Mouse (Mus musculus) ES-E14 (cell line): Measurements from ENCODE around the gene Serpinb11. TPM values are rescaled to one million over a fixed set of nuclear protein-coding genes. Genes with fewer than 3 reads are reported as not detected.

Experiments used
- DNase-seq: peaks from one replicate; pipeline ENCODE4 v3.0.0-alpha.2; 2013; ENCODE audit warnings: low read depth, low spot score
- H3K27ac ChIP-seq: 2 replicates; pipeline ENCODE4 v1.5.1; 2012; ENCODE audit warnings: low read depth, mild to moderate bottlenecking, low read length, moderate library complexity, mixed read lengths; ENCODE audit not compliant: poor library complexity, insufficient read depth, severe bottlenecking
- H3K36me3 ChIP-seq: 2 replicates; pipeline ENCODE4 v1.6.1; 2012; ENCODE audit warnings: mild to moderate bottlenecking, low read length, moderate library complexity, mixed read lengths; ENCODE audit not compliant: control insufficient read depth, poor library complexity, insufficient read depth, severe bottlenecking
- H3K4me1 ChIP-seq, 2 experiments: fragments of 150-350 bp in 1 of 2; sonication (generic) in 1 of 2; 2 replicates each; pipeline ENCODE4 v1.6.1; 2012; ENCODE audit warnings: low read length in 2 of 2, mild to moderate bottlenecking in 1 of 2, mixed read lengths in 1 of 2; ENCODE audit not compliant: control insufficient read depth in 2 of 2, insufficient read depth in 2 of 2, poor library complexity in 1 of 2
- H3K4me3 ChIP-seq, 2 experiments: fragments of 150-350 bp in 1 of 2; sonication (generic) in 1 of 2; 2 replicates each; pipeline ENCODE4 v1.5.1; 2012; ENCODE audit warnings: low read length in 2 of 2, low read depth in 1 of 2, mild to moderate bottlenecking in 1 of 2, mixed read lengths in 1 of 2; ENCODE audit not compliant: insufficient read depth in 1 of 2, poor library complexity in 1 of 2, severe bottlenecking in 1 of 2
- H3K9ac ChIP-seq: 2 replicates; pipeline ENCODE4 v1.6.1; 2012; ENCODE audit warnings: low read depth, mild to moderate bottlenecking, low read length, mixed read lengths; ENCODE audit not compliant: poor library complexity, insufficient read depth, severe bottlenecking
- H3K9me3 ChIP-seq: fragments of 150-350 bp; sonication (generic); 2 replicates; pipeline ENCODE4 v1.6.1; 2012; ENCODE audit warnings: low read depth, mild to moderate bottlenecking, low read length; ENCODE audit not compliant: control insufficient read depth, insufficient read depth
- CHD2 ChIP-seq: IDR thresholded peaks from 2 replicates; pipeline ENCODE4 v1.6.1; 2014; ENCODE audit warnings: mild to moderate bottlenecking, low read depth, low read length, inconsistent platforms
- HCFC1 ChIP-seq: IDR thresholded peaks from 2 replicates; pipeline ENCODE4 v1.6.1; 2012; ENCODE audit warnings: low read length, inconsistent platforms, borderline replicate concordance; ENCODE audit not compliant: insufficient read depth
- MAFK ChIP-seq: IDR thresholded peaks from 2 replicates; pipeline ENCODE4 v1.6.1; 2014; ENCODE audit warnings: mild to moderate bottlenecking, low read depth, low read length, inconsistent platforms; ENCODE audit not compliant: insufficient read depth
- ZC3H11A ChIP-seq: IDR thresholded peaks from 2 replicates; pipeline ENCODE4 v1.6.1; 2012; ENCODE audit warnings: low read depth, mild to moderate bottlenecking, inconsistent platforms, low read length, borderline replicate concordance
- ZNF384 ChIP-seq: IDR thresholded peaks from 2 replicates; pipeline ENCODE4 v1.6.1; 2012; ENCODE audit warnings: low read depth, low read length, inconsistent platforms
- in situ Hi-C, 2 experiments: fragments of 600-800 bp; cut with MboI; formaldehyde crosslinking; loops; one replicate each; pipeline ENCODE4 v1.15.1; 2025; ENCODE audit warnings: low sequenced_read_pairs in 2 of 2, inconsistent platforms in 1 of 2; ENCODE audit not compliant: unreplicated experiment in 2 of 2
- total RNA-seq: library from RNA; depleted of rRNA; stranded (reverse); fragments of 300-350 nt; gene quantifications from 2 replicates; pipeline ENCODE4 v1.2.3, GENCODE M21; 2012; rRNA removed

The Serpinb11 gene
- not detected in 2 replicates for total RNA-seq

- Histone ChIP-seq H3K36me3 (no peaks in the 10 kb centered on the region), H3K4me3 (no peak within 1 kb of the TSS), H3K27ac (no peak within 1 kb of the TSS), H3K9ac (no peak within 1 kb of the TSS), H3K4me1 (no peaks in the 10 kb centered on the region), H3K9me3 (no peaks in the 10 kb centered on the region)
- no peak for DNase-seq
- TF ChIP-seq ZNF384: no peak
- TF ChIP-seq ZC3H11A: no peak
- no peak for TF ChIP-seq MAFK
- no peak for TF ChIP-seq HCFC1
- no peak for TF ChIP-seq CHD2
- in situ Hi-C loops: no loop called here
These were observed at the start of gene Serpinb11 for GRCm38 (mm10) chr1:107360898-107361297. TSS of gene Serpinb11 (plus strand) at chr1:107361198.

GRCm38 (mm10) chr1:107345979-107346378, 15.0 kb upstream of the Serpinb11 start:
- DNase-seq: no peak
- H3K9ac ChIP-seq: no peak overlapping the region
- H3K4me3 ChIP-seq: no peak overlapping the region
- no peaks in the 10 kb centered on the region for H3K36me3 ChIP-seq
- TF ChIP-seq CHD2 (no peak), HCFC1 (no peak)
- H3K4me1 ChIP-seq: no peaks in the 10 kb centered on the region
- in situ Hi-C loops: no loop called here
- H3K27ac ChIP-seq: no peak overlapping the region
- no peaks in the 10 kb centered on the region for H3K9me3 ChIP-seq

- H3K4me1 ChIP-seq: no peaks in the 10 kb centered on the region
- no peak overlapping the region for H3K27ac ChIP-seq
- in situ Hi-C loops: no loop called here
- DNase-seq: no peak
- H3K9me3 ChIP-seq: no peaks in the 10 kb centered on the region
- H3K36me3 ChIP-seq: no peaks in the 10 kb centered on the region
- no peak overlapping the region for H3K4me3 ChIP-seq
- TF ChIP-seq HCFC1 (no peak), CHD2 (no peak), ZC3H11A (no peak), ZNF384 (no peak), MAFK (no peak)
- no peak overlapping the region for H3K9ac ChIP-seq
These were observed 14.2 kb upstream of the Serpinb11 start for GRCm38 (mm10) chr1:107346788-107347187.

- in situ Hi-C loops: no loop called here
- TF ChIP-seq CHD2 (no peak), HCFC1 (no peak), ZNF384 (no peak), ZC3H11A (no peak), MAFK (no peak)
These were observed 10.6 kb upstream of the Serpinb11 start for GRCm38 (mm10) chr1:107350392-107350791.

GRCm38 (mm10) chr1:107351115-107351514, 9.9 kb upstream of the Serpinb11 start:
- Histone ChIP-seq H3K9ac (no peak overlapping the region), H3K27ac (no peak overlapping the region), H3K36me3 (no peaks in the 10 kb centered on the region), H3K4me3 (no peak overlapping the region), H3K9me3 (no peaks in the 10 kb centered on the region), H3K4me1 (no peaks in the 10 kb centered on the region)
- TF ChIP-seq CHD2 (no peak), ZC3H11A (no peak), ZNF384 (no peak), HCFC1 (no peak), MAFK (no peak)
- in situ Hi-C loops: no loop called here
- DNase-seq: no peak

More at GRCm38 (mm10) chr1:107350392-107350791, 10.6 kb upstream of the Serpinb11 start:
- Histone ChIP-seq H3K9ac (no peak overlapping the region), H3K9me3 (no peaks in the 10 kb centered on the region), H3K36me3 (no peaks in the 10 kb centered on the region), H3K27ac (no peak overlapping the region), H3K4me1 (no peaks in the 10 kb centered on the region), H3K4me3 (no peak overlapping the region)
- DNase-seq: no peak
